Mouse (Mus musculus): ENCODE data around the gene Cyfip2.

Cyfip2 gene

DNA sequence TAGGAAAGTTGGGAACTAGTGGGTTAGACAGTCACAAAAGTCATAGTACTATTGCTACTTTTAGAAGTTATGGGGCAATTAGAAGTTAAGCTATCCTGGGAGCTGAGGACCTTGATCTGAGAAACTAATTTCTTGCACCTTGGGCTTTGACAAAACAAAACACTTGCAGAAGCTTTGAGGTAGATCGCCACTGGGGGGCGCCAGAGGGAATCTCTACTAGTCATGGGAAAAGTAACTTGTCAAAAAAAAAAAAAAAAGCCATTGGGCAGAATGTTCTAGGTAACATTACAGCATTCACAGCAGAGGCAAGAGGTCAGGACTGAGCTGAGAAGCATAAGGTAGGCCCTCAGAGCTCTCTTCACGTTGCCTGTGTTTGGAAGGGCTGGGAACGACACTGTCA, 75.7 kb downstream of the Cyfip2 start:
- 26% methylated on average over 4 of the region's 4 CpGs for WGBS

GRCm38 (mm10) chr11:46235334-46235733, 77.3 kb downstream of the Cyfip2 start, which contains the start of gene Fndc9:
TSS of gene Fndc9 (plus strand) at chr11:46235531.
- 36% methylated on average over 11 of the region's 11 CpGs for WGBS

DNA sequence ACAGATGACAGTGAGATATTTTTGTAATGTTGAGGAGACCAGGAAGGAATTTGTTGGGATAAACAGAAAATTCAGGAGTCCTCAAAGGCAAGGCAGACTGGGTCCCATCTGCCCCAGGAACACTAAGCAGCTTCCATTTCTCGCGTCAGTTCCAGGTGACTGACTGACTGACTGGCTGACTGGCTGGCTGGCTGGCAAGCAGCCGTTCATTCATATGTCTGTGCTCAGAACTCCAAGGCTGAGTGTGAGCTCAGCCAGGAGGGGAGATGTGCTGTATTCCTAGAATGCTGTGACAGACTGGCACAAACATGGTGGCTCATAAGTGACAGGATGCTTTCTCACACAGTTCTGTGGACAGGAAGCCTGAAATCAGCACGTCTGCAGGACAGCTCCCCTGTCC, 78.7 kb downstream of the Cyfip2 start:
- WGBS: 31% methylated on average over 4 of the region's 4 CpGs

DNA sequence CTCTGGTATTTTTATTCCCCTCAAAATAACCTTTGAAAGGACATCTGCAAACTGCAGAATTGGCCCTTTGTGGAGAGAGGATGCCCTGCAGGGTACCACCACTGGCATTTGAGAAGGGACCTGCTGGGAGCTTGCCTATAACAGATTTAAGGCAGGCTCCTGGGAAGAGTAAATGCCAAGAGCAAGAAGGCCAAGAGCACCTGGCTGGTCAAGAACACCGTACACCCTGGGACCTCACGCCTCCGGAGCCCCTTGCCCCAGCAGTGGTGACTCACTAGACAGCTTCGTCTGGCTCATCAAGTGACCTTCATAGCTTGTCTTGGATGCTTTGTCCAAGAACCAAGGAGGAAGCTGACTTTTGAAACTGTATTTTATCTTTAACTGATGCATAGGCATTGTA, 79.9 kb downstream of the Cyfip2 start:
- 79% methylated on average over 4 of the region's 4 CpGs for WGBS

DNA sequence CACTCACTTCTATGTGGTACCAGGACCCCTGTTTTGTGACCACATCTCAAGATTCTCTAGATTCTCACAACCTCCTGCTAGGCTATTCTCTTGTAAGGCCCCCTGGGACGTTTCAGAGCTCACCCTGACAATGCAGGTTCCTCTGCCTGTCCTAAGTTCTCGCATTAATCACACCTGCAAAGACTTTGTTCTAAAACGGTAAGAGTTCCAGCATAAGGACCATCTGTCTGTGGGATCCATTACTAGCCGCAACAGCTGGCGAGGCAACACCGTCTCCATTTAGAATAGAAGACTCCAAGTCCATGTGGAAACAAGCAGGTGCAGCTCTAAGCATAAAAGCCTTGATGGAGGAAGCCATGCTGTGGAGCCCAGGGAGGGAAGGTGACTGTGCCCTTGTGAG, 82.5 kb downstream of the Cyfip2 start:
- WGBS: 45% methylated on average over 6 of the region's 6 CpGs

GRCm38 (mm10) chr11:46225345-46225744, 87.3 kb downstream of the Cyfip2 start:
- WGBS: 72% methylated on average over 5 of the region's 5 CpGs

DNA sequence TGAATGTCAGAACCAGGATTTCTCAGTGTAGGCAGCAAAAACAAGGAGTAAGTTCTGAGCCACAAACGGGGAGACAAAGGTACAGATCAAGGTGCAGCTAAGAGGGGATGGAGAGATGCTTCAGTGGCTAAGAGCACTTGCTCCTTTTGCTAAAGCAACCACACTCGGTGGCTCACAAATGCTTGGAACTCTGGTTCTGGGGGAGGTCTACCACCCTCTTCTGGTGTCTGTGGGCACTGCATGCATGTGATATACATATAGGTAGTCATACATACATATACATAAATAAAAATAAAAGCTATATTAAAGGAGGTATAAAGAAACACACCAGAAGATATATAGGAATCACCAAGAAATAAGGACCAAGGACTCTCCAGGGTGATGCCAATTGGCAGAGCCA, 89.1 kb downstream of the Cyfip2 start:
- WGBS: 69% methylated on average over 2 of the region's 2 CpGs

DNA sequence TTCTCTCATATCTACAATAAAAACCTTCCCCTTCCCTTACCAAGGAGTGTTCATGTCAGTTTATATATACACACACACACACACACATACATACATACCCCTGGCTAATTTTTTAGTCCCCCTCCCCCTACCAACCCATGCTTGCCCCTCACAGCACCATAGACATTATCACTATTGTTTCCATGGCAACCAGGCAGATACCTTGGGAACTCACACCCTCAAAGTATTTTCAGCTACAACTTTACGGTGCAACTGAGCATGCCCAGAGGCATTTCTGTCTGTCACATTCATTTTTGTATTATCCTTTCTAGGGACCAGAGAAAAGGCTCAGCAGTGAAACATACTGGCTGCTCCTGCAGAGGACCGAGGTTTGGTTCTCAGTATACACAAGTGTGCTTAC, 92.4 kb downstream of the Cyfip2 start:
- 52% methylated on average over 2 of the region's 2 CpGs for WGBS

DNA sequence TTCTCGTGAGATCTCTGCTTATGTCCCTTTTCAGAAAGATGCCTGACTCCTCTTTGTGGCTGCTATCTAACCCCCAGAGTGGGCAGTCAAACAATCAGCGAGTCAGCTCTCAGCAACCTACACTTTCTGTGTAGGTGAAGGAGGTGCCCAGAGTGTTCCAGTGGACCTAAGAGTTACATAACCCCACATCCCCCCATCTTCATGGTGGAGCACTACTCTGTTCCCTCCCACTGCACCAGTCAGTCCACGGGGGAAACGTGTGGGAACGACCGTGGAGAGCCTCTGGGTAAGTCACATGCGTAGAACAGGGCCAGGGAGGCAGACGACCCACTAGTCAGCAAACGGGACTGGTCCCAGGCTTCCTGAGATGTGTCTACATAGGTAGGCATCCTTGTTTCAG, 93.3 kb downstream of the Cyfip2 start:
- WGBS: 54% methylated on average over 9 of the region's 9 CpGs

GRCm38 (mm10) chr11:46218584-46218983, 94.1 kb downstream of the Cyfip2 start:
- 40% methylated on average over 5 of the region's 5 CpGs for WGBS

- 90% methylated on average over 9 of the region's 9 CpGs for WGBS
Measured at GRCm38 (mm10) chr11:46217686-46218085, 95.0 kb downstream of the Cyfip2 start.

DNA sequence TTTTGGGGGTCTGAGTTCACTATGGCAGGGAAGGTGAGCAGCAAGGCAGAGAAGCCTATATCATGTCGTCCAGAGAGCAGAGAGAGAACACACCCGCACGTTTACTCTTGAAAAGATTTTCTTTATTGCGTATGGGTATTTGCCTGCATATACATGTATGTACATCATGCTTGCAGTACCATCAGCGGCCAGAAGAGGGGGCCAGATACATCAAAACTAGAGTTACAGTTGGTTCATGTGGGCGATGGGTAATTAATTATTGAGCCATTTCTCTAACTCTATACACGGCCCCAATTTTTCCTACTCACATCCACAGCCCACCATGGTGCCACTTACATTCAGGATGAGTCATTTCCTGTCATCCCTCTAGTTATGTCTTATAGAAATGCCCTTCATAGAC, 96.0 kb downstream of the Cyfip2 start:
- WGBS: 61% methylated on average over 7 of the region's 7 CpGs

DNA sequence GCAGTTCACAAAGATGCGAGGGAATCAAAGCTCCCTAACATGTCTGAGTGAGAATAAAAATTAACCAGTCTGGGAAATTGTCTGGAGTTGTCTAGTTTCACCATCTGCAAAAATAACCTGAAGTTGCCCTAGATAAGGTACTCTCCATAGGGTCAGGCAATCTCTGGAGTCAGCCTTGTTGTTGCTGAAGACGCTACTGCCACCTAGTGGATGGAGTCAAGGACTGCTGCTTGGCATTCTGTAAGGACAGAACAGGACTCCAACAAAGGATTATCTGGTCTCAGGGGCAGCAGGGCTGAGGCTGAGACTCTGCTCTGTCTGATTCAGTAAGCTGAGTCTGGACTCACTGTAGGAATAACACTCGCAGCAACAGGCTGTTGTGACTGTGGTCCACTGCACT, 97.3 kb downstream of the Cyfip2 start:
- 10% methylated on average over 3 of the region's 3 CpGs for WGBS

DNA sequence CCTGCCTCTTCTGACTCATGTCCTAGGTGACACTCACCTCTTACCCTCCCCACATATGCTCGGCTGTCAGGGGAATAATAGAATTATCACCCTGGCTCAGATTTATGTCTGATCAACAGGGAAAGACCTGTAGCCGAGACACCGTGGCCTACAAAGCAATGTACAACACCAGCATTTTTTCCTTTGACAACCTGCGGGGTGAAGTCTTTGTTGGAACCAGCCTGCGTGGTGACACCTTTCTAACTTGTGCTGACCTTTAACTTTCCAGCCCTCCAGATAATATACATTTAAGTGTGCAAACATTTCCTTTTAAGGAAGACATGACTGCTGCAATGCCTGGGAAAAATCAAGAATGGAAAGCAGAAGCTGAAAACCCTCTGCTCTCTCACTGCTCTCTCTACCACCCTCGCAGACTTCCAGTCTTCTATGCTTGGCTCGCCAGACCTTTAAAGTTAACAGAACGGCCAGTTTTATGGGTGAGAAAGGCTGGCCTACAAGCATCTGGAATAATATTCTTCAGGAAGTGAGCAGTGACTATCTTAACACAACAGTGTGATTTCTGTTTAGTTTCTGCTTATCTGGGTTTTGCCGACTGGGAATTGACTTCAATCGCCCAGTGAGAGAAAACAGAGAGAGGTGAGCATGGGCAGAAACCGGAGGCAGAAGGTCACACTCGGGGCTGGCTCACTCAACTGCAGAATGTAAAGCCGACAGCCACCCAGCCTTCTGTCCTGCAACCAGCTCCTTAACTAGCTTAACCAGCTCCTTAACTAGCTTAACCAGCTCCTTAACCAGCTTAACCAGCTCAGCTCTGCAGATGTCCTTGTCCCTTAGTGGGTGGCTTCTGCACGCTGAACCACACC, 98.1 kb downstream of the Cyfip2 start:
- 48% methylated on average over 14 of the region's 14 CpGs for WGBS

GRCm38 (mm10) chr11:46213844-46214243, 98.8 kb downstream of the Cyfip2 start:
- WGBS: 56% methylated on average over 5 of the region's 5 CpGs

DNA sequence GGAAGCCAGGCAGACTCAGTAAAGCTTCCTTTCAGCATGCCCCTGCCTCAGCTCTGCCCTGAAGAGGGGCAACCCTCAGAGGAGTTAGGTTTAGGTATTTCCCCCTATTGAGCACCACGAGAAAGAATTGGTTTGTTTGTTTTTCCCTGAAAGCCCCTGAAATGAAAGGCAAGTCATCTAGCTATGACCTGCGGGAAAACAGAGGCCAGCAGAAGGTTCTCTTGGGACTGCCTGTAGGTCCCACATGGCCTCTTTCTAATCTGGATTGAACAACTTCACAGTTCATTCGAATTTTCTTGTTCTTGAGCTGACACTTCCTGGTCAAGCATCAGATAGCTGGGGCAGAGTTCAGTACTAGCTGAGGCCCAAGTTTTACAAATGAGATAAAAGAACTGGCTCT, 100.8 kb downstream of the Cyfip2 start:
- WGBS: 51% methylated on average over 3 of the region's 3 CpGs

DNA sequence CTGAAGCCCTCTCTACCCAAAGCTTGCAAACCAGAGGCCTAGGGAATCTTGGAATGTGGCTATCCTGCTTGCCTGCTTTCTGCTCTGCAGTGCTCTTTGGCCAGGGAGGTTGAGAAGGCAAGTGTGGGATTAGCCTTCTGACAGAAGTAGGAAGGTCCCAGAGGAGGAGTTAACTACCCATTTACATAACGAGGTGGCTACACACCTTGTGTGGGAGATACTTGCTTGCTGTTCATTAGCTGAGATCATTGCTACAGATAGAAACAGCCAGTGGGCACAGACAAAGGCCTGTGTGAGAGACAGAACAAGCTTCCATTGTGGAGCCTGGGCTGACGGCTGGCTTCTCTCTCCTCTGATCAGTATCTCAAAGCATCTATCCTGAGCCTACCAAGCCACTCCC, 102.8 kb downstream of the Cyfip2 start:
- 26% methylated on average over 2 of the region's 2 CpGs for WGBS

GRCm38 (mm10) chr11:46205639-46206409, 106.8 kb downstream of the Cyfip2 start:
- 46% methylated on average over 17 of the region's 17 CpGs for WGBS

- WGBS: 87% methylated on average over 9 of the region's 9 CpGs
Measured at GRCm38 (mm10) chr11:46204841-46205240, 107.8 kb downstream of the Cyfip2 start.

- 38% methylated on average over 10 of the region's 10 CpGs for WGBS
Measured at GRCm38 (mm10) chr11:46202547-46202887, 110.1 kb downstream of the Cyfip2 start.

DNA sequence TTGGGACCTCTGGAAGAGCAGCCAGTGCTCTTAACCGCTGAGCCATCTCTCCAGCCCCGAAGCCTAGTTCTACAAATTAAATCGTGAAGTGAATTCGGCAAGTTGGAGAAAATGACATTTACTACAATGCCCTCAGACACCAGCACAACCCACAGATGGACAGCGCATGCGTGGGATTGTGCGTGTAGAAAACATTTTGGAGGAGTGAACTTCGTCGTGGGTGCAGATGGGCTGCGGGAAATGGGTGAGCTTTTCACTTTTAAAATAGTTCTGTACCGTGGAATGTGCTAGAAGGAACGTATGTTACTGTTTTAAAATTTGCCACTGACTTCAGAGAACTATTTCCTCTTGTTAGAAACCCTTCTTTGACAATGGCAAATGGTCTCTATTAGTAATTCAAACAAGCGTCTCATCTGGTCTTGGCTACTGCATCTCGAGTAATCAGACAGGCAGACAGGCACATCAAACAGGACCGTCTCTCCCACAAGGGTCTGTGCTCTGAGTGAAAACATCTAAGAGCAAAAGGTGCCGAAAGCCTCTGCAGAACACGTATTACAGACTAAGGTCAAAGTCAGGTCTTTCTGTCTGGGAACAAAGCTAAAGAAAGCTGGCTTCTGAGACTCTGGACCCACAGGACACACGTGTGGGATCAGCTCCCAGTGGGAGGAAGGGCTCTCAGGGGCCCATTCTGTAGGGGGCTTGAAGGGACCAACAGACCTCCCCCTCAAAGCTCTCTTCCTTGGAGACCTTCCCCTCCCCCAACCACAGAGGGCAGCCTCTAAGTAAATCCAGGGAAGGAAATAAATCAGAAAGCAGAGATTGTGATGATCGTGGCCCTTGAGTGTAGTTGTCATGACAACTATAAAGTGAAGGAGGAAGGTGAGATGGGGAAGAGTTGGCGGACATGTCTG, 110.8 kb downstream of the Cyfip2 start:
- 37% methylated on average over 20 of the region's 20 CpGs for WGBS

- 65% methylated on average over 11 of the region's 11 CpGs for WGBS
Measured at GRCm38 (mm10) chr11:46200664-46201063, 112.0 kb downstream of the Cyfip2 start.
